Mouse (Mus musculus) thymus, adult 18-20 months (tissue): ENCODE data around the gene Dynll1.

Source experiments
- DNase-seq, 2 experiments: peaks; one replicate each; pipeline ENCODE4 v3.0.0; 2022; ENCODE audit warnings: mixed read lengths in 2 of 2

Gene Dynll1

GRCm38 (mm10) chr5:115266787-115267468 lies 33.9 kb downstream of the Dynll1 start:
- DNase-seq = no peak

GRCm38 (mm10) chr5:115266340-115266739 lies 34.5 kb downstream of the Dynll1 start:
- DNase-seq = no peak

DNA sequence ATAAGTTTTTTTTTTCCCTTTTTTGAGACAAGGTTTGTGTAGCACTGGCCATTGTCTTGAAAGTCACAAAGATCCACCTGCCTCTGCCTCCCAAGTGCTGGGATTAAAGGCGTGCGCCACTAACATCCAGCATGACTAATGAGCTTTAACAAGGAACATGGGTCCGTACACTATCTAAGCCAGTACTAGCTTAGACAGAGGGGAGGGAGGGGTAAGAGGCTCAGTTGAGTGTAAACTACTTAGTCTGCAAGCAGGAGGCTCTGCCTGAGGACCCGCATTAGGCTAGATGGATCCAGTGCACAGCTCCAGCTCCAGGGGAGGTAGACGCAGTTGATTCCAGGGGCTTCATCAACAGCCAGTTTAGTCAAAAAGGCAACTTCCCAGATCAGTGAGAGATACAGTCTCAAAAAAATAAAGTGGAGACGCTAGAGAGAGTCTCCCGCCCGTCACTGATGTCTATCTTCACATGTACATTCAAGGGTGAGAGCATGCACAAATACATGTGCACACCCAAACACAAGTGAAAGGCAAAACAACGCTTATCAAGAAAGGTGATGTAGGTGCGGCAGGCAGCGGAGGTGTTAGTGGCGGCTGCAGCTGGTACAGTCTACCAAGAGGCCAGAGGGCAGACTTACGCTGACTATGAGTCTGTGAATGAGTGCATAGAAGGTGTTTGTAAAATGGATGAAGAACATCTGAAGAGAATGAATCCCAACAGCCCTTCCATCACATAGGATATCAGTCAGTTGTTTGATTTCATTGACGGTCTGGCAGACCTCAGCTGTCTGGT lies 38.1 kb downstream of the Dynll1 start:
- DNase-seq = no peak

- DNase-seq = no peak
Measured at GRCm38 (mm10) chr5:115261880-115262279, 38.9 kb downstream of the Dynll1 start.

DNA sequence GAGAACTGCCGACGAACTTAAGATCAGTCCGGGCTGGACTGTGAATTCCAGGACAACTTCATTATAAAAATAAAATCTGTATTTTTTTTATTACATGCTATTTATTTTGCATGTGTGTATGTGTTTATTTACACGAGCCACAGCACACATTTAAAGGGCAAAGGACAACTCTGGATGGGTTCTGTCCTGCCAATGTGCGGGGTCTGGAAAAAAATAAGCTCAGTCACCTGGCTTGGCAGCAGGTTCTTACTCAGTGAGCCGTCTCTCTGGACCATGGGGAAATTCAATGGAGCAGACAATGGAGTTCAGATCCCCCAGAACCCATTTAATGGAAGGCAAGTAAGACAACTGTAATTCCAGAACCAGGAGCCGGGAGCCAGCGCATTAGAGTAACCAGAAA lies 39.7 kb downstream of the Dynll1 start:
- no peak for DNase-seq

GRCm38 (mm10) chr5:115260356-115260755 lies 40.4 kb downstream of the Dynll1 start:
- no peak for DNase-seq

DNA sequence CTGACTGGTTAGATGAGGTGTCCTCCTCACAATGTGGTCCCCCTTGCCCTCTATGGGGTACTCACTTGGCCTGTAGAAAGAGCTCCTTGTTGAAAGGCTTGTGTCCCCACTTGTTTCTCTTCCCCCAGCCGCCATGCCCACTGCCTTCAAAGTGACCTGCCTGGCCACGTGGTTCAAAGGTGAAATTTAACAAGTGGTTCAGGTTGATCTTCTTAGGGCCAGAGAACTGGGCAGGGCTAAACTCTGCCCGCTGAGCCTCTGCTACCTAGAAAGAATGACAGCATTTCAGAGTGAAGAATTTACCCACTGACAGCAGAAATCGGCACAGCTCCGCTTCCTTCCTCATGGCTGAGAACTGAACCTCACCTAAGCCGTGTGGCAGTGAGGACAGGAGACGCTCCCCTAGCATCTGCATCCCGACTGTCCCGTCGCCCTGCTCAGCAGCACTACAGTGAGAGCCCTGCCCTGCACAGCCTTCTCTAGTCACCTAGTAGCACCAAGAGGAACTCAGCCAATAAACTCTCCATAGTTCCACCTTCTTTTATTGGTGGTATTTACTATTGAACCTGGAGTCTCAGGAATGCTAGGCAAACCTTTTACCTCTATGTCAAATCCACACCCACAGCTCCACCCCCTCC lies 43.8 kb downstream of the Dynll1 start:
- DNase-seq = no peak

- DNase-seq = no peak
Measured at GRCm38 (mm10) chr5:115255472-115255871, 45.3 kb downstream of the Dynll1 start.
